Mouse (Mus musculus): ENCODE data around the gene Vpreb3. TPM values are rescaled to one million over a fixed set of nuclear protein-coding genes. Genes with fewer than 3 reads are reported as not detected.

Vpreb3 gene
- polyA plus RNA-seq, 1 experiment from 2014 or later, result 0.71 TPM

- H3K4me1 ChIP-seq (replicated peaks), result no peaks in the 10 kb centered on the region
- no peak overlapping the region for H3K27ac ChIP-seq
- no peaks in the 10 kb centered on the region for H3K9me3 ChIP-seq
- H3K36me3 ChIP-seq, result no peaks in the 10 kb centered on the region
- ATAC-seq (ENCODE audit: insufficient number of reproducible peaks, insufficient read depth, low FRiP score, low TSS enrichment, low read depth), result no peak
- no peak overlapping the region for H3K4me2 ChIP-seq
- WGBS, result 94% methylated on average over 7 of the region's 7 CpGs
- H3K4me3 ChIP-seq (replicated peaks), result no peak overlapping the region
- no peak overlapping the region for H3K9ac ChIP-seq (replicated peaks)
- peaks cover 14% of the 10 kb centered on the region for H3K27me3 ChIP-seq
These were observed 2.4 kb downstream of the Vpreb3 start for GRCm38 (mm10) chr10:75945213-75945612.

GRCm38 (mm10) chr10:75945896-75946295 lies 3.0 kb downstream of the Vpreb3 start:
- Histone ChIP-seq H3K4me3 (replicated peaks) (no peak overlapping the region), H3K4me1 (replicated peaks) (peaks cover 6% of the 10 kb centered on the region), H3K27me3 (peaks cover 21% of the 10 kb centered on the region), H3K9ac (replicated peaks) (no peak overlapping the region), H3K27ac (no peak overlapping the region), H3K4me2 (no peak overlapping the region), H3K9me3 (no peaks in the 10 kb centered on the region), H3K36me3 (no peaks in the 10 kb centered on the region)
- no peak for ATAC-seq (ENCODE audit: insufficient number of reproducible peaks, insufficient read depth, low FRiP score, low TSS enrichment, low read depth)
- 82% methylated on average over 7 of the region's 7 CpGs for WGBS

GRCm38 (mm10) chr10:75948079-75948478 lies 5.2 kb downstream of the Vpreb3 start:
- no peak overlapping the region for H3K4me2 ChIP-seq
- H3K4me3 ChIP-seq (replicated peaks), result no peak overlapping the region
- no peaks in the 10 kb centered on the region for H3K9me3 ChIP-seq
- 76% methylated on average over 5 of the region's 5 CpGs for WGBS
- ATAC-seq (ENCODE audit: insufficient number of reproducible peaks, insufficient read depth, low FRiP score, low TSS enrichment, low read depth), result no peak
- H3K36me3 ChIP-seq, result no peaks in the 10 kb centered on the region
- H3K9ac ChIP-seq (replicated peaks), result no peak overlapping the region
- H3K4me1 ChIP-seq (replicated peaks), result peaks cover 11% of the 10 kb centered on the region
- no peak overlapping the region for H3K27ac ChIP-seq
- H3K27me3 ChIP-seq, result peaks cover 26% of the 10 kb centered on the region

- peaks cover 11% of the 10 kb centered on the region for H3K4me1 ChIP-seq (replicated peaks)
- no peak overlapping the region for H3K9ac ChIP-seq (replicated peaks)
- 77% methylated on average over 22 of the region's 22 CpGs for WGBS
- H3K4me2 ChIP-seq, result no peak overlapping the region
- H3K27me3 ChIP-seq, result peaks cover 35% of the 10 kb centered on the region
- H3K4me3 ChIP-seq (replicated peaks), result no peak overlapping the region
- no peaks in the 10 kb centered on the region for H3K9me3 ChIP-seq
- H3K36me3 ChIP-seq, result no peaks in the 10 kb centered on the region
- no peak overlapping the region for H3K27ac ChIP-seq
- ATAC-seq (ENCODE audit: insufficient number of reproducible peaks, insufficient read depth, low FRiP score, low TSS enrichment, low read depth), result no peak
These were observed 6.5 kb downstream of the Vpreb3 start for GRCm38 (mm10) chr10:75949053-75950045.

GRCm38 (mm10) chr10:75950791-75951210 lies 7.9 kb downstream of the Vpreb3 start:
- peaks cover 39% of the 10 kb centered on the region for H3K27me3 ChIP-seq
- 0 out of 2 replicates have a peak, but pooled peaks have one; percentile 39 for ATAC-seq (ENCODE audit: insufficient number of reproducible peaks, insufficient read depth, low FRiP score, low TSS enrichment, low read depth)
- no peak overlapping the region for H3K27ac ChIP-seq
- peak overlapping the region; percentile 87 for H3K4me2 ChIP-seq
- peaks cover 11% of the 10 kb centered on the region for H3K4me1 ChIP-seq (replicated peaks)
- no peaks in the 10 kb centered on the region for H3K9me3 ChIP-seq
- H3K36me3 ChIP-seq, result no peaks in the 10 kb centered on the region
- 2% methylated on average over 23 of the region's 23 CpGs for WGBS
- peak overlapping the region; percentile 50 for H3K4me3 ChIP-seq (replicated peaks)
- H3K9ac ChIP-seq (replicated peaks), result peak overlapping the region; percentile 65

- peak overlapping the region; percentile 65 for H3K9ac ChIP-seq (replicated peaks)
- ATAC-seq (ENCODE audit: insufficient number of reproducible peaks, insufficient read depth, low FRiP score, low TSS enrichment, low read depth), result 0 out of 2 replicates have a peak, but pooled peaks have one; percentile 6
These were observed 8.7 kb downstream of the Vpreb3 start for GRCm38 (mm10) chr10:75951424-75952050.

GRCm38 (mm10) chr10:75954381-75954811 lies 11.5 kb downstream of the Vpreb3 start, which contains the start of gene Gm5134:
TSS of gene Gm5134 (plus strand) at chr10:75954514.
- H3K27ac ChIP-seq, result no peak within 1 kb of the TSS
- WGBS, result 23% methylated on average over 20 of the region's 20 CpGs
- H3K9ac ChIP-seq (replicated peaks), result peak within 1 kb of the TSS; percentile 37; the same call in 1 of the 2 replicates

More at GRCm38 (mm10) chr10:75951424-75952050, 8.7 kb downstream of the Vpreb3 start:
- H3K4me2 ChIP-seq, result peak overlapping the region; percentile 87
- H3K27ac ChIP-seq, result no peak overlapping the region
- no peaks in the 10 kb centered on the region for H3K9me3 ChIP-seq
- H3K4me3 ChIP-seq (replicated peaks), result peak overlapping the region; percentile 50
- 5% methylated on average over 13 of the region's 13 CpGs for WGBS
- H3K36me3 ChIP-seq, result no peaks in the 10 kb centered on the region
- peaks cover 39% of the 10 kb centered on the region for H3K27me3 ChIP-seq
- H3K4me1 ChIP-seq (replicated peaks), result peaks cover 11% of the 10 kb centered on the region

GRCm38 (mm10) chr10:75973846-75974245 lies 31.0 kb downstream of the Vpreb3 start:
- no peak overlapping the region for H3K9ac ChIP-seq (replicated peaks)
- H3K27ac ChIP-seq, result no peak overlapping the region
- H3K27me3 ChIP-seq, result no peaks in the 10 kb centered on the region
- no peaks in the 10 kb centered on the region for H3K36me3 ChIP-seq
- no peak for ATAC-seq (ENCODE audit: insufficient number of reproducible peaks, insufficient read depth, low FRiP score, low TSS enrichment, low read depth)
- H3K9me3 ChIP-seq, result no peaks in the 10 kb centered on the region
- no peak overlapping the region for H3K4me2 ChIP-seq
- 87% methylated on average over 10 of the region's 10 CpGs for WGBS
- H3K4me1 ChIP-seq (replicated peaks), result no peaks in the 10 kb centered on the region
- no peak overlapping the region for H3K4me3 ChIP-seq (replicated peaks)

More at GRCm38 (mm10) chr10:75954381-75954811, 11.5 kb downstream of the Vpreb3 start, which contains the start of gene Gm5134:
- H3K4me2 ChIP-seq, result peak within 1 kb of the TSS; percentile 44
- H3K27me3 ChIP-seq, result peaks cover 33% of the 10 kb centered on the region
- ATAC-seq (ENCODE audit: insufficient number of reproducible peaks, insufficient read depth, low FRiP score, low TSS enrichment, low read depth), result no peak
- no peaks in the 10 kb centered on the region for H3K36me3 ChIP-seq
- H3K4me3 ChIP-seq (replicated peaks), result peak within 1 kb of the TSS; percentile 23
- H3K9me3 ChIP-seq, result no peaks in the 10 kb centered on the region
- peaks cover 11% of the 10 kb centered on the region for H3K4me1 ChIP-seq (replicated peaks)

GRCm38 (mm10) chr10:75975216-75975615 lies 32.4 kb downstream of the Vpreb3 start:
- H3K9me3 ChIP-seq, result no peaks in the 10 kb centered on the region
- H3K4me3 ChIP-seq (replicated peaks), result no peak overlapping the region
- whole genome bisulfite sequencing, result 80% methylated on average over 5 of the region's 5 CpGs
- no peak for ATAC-seq (ENCODE audit: insufficient number of reproducible peaks, insufficient read depth, low FRiP score, low TSS enrichment, low read depth)
- no peak overlapping the region for H3K27ac ChIP-seq
- no peaks in the 10 kb centered on the region for H3K36me3 ChIP-seq
- H3K4me1 ChIP-seq (replicated peaks), result no peaks in the 10 kb centered on the region
- no peak overlapping the region for H3K4me2 ChIP-seq
- H3K27me3 ChIP-seq, result no peaks in the 10 kb centered on the region
- no peak overlapping the region for H3K9ac ChIP-seq (replicated peaks)

GRCm38 (mm10) chr10:75978119-75978834 lies 35.4 kb downstream of the Vpreb3 start:
- ATAC-seq (ENCODE audit: insufficient number of reproducible peaks, insufficient read depth, low FRiP score, low TSS enrichment, low read depth), result no peak
- Histone ChIP-seq H3K4me3 (replicated peaks) (no peak overlapping the region), H3K4me1 (replicated peaks) (no peaks in the 10 kb centered on the region), H3K27me3 (no peaks in the 10 kb centered on the region), H3K27ac (no peak overlapping the region), H3K9ac (replicated peaks) (no peak overlapping the region), H3K9me3 (no peaks in the 10 kb centered on the region), H3K36me3 (no peaks in the 10 kb centered on the region), H3K4me2 (no peak overlapping the region)
- WGBS, result 58% methylated on average over 10 of the region's 10 CpGs

GRCm38 (mm10) chr10:75978835-75979157 lies 35.9 kb downstream of the Vpreb3 start:
- H3K4me1 ChIP-seq (replicated peaks), result no peaks in the 10 kb centered on the region
- 89% methylated on average over 5 of the region's 5 CpGs for WGBS
- no peaks in the 10 kb centered on the region for H3K9me3 ChIP-seq
- H3K9ac ChIP-seq (replicated peaks), result no peak overlapping the region
- H3K27ac ChIP-seq, result no peak overlapping the region
- no peak overlapping the region for H3K4me3 ChIP-seq (replicated peaks)
- no peak overlapping the region for H3K4me2 ChIP-seq
- no peak for ATAC-seq (ENCODE audit: insufficient number of reproducible peaks, insufficient read depth, low FRiP score, low TSS enrichment, low read depth)
- H3K36me3 ChIP-seq, result no peaks in the 10 kb centered on the region
- no peaks in the 10 kb centered on the region for H3K27me3 ChIP-seq
